Mouse (Mus musculus) hindbrain, embryonic 15.5 days (tissue): ENCODE data around the gene Atrip. TPM values are rescaled to one million over a fixed set of nuclear protein-coding genes. Genes with fewer than 3 reads are reported as not detected.
A peak's percentile ranks its signal among the peaks of the same experiment; 100 is the strongest.

Experiments used
- ATAC-seq: fragments of 200-750 bp; cut with Nextera tagmentation; 2 replicates; pipeline ENCODE4 v1.8.0; 2017; ENCODE audit warnings: low read depth, moderate number of reproducible peaks, moderate TSS enrichment; ENCODE audit not compliant: low FRiP score
- H3K27ac ChIP-seq: fragments of 300-500 bp; sonication (generic); replicated peaks from 2 replicates; pipeline ENCODE4 v1.5.1; 2015; ENCODE audit warnings: mild to moderate bottlenecking, inconsistent platforms
- H3K27me3 ChIP-seq: fragments of 300-500 bp; sonication (generic); 2 replicates; pipeline ENCODE4 v1.6.1; 2015; ENCODE audit warnings: control low read depth, inconsistent platforms
- H3K36me3 ChIP-seq: fragments of 300-500 bp; sonication (generic); 2 replicates; pipeline ENCODE4 v1.6.1; 2015; ENCODE audit warnings: control low read depth, inconsistent platforms
- H3K4me1 ChIP-seq: fragments of 300-500 bp; sonication (generic); replicated peaks from 2 replicates; pipeline ENCODE4 v1.6.1; 2015; ENCODE audit warnings: control low read depth, inconsistent platforms
- H3K4me2 ChIP-seq: fragments of 300-500 bp; sonication (generic); 2 replicates; pipeline ENCODE4 v1.6.1; 2015; ENCODE audit warnings: moderate library complexity, mild to moderate bottlenecking, inconsistent platforms
- H3K4me3 ChIP-seq: fragments of 300-500 bp; sonication (generic); 2 replicates; pipeline ENCODE4 v1.5.1; 2015; ENCODE audit warnings: mild to moderate bottlenecking, inconsistent platforms
- H3K9ac ChIP-seq: fragments of 300-500 bp; sonication (generic); 2 replicates; pipeline ENCODE4 v1.6.1; 2015; ENCODE audit warnings: inconsistent platforms
- H3K9me3 ChIP-seq: fragments of 300-500 bp; sonication (generic); 2 replicates; pipeline ENCODE4 v1.6.1; 2016; ENCODE audit warnings: control low read depth, inconsistent platforms
- WGBS: fragments of 180-500 bp; shearing (Covaris S2); methylation state at CpG from one replicate; pipeline ENCODE4 v1.1.7; 2015; 5-methylcytosine and 5-hydroxymethylcytosine counted together
- polyA plus RNA-seq: library from polyadenylated mRNA; unstranded; fragments of >200 nt; fragmentation: Nextera tagmentation; extraction: Ambion mirVana; gene quantifications from 2 replicates; pipeline ENCODE4 v1.2.1, GENCODE M21; 2015

Gene Atrip
- polyA plus RNA-seq: 30.5 and 30.9 TPM in 2 replicates

- Histone ChIP-seq H3K9me3 (no peaks in the 10 kb centered on the region), H3K36me3 (peaks cover 30% of the 10 kb centered on the region), H3K27ac (peak within 1 kb of the TSS; percentile 85), H3K4me1 (peaks cover 24% of the 10 kb centered on the region), H3K9ac (peak within 1 kb of the TSS; percentile 87), H3K4me2 (peak within 1 kb of the TSS; percentile 93), H3K4me3 (peak within 1 kb of the TSS; percentile 76), H3K27me3 (no peaks in the 10 kb centered on the region)
- peak; percentile 97 for ATAC-seq
- WGBS: under 1% methylated on average over 56 of the region's 57 CpGs
These were observed at the start of gene Atrip for GRCm38 (mm10) chr9:109073661-109074573. TSS of gene Atrip (minus strand) at chr9:109074124.

- H3K4me2 ChIP-seq: no peak overlapping the region
- H3K9me3 ChIP-seq: no peaks in the 10 kb centered on the region
- peaks cover 16% of the 10 kb centered on the region; the same call in 1 of the 2 replicates for H3K36me3 ChIP-seq
- H3K9ac ChIP-seq: no peak overlapping the region
- ATAC-seq: no peak
- no peak overlapping the region for H3K4me3 ChIP-seq
- peaks cover 6% of the 10 kb centered on the region; the same call in 1 of the 2 replicates for H3K4me1 ChIP-seq
- WGBS: 53% methylated on average over 6 of the region's 6 CpGs
- no peak overlapping the region for H3K27ac ChIP-seq
- no peaks in the 10 kb centered on the region for H3K27me3 ChIP-seq
These were observed 49.3 kb upstream of the Atrip start for GRCm38 (mm10) chr9:109123266-109123665.

GRCm38 (mm10) chr9:109122553-109123085 is 48.7 kb upstream of the Atrip start:
- peaks cover 6% of the 10 kb centered on the region; the same call in 1 of the 2 replicates for H3K4me1 ChIP-seq
- H3K36me3 ChIP-seq: peaks cover 21% of the 10 kb centered on the region
- H3K27me3 ChIP-seq: no peaks in the 10 kb centered on the region
- H3K27ac ChIP-seq: no peak overlapping the region
- H3K4me3 ChIP-seq: no peak overlapping the region
- 49% methylated on average over 2 of the region's 2 CpGs for WGBS
- ATAC-seq: no peak
- H3K9ac ChIP-seq: no peak overlapping the region
- no peak overlapping the region for H3K4me2 ChIP-seq
- H3K9me3 ChIP-seq: no peaks in the 10 kb centered on the region

- H3K27ac ChIP-seq: no peak overlapping the region
- no peaks in the 10 kb centered on the region for H3K9me3 ChIP-seq
- H3K4me3 ChIP-seq: no peak overlapping the region
- no peak for ATAC-seq
- peaks cover 37% of the 10 kb centered on the region for H3K36me3 ChIP-seq
- no peaks in the 10 kb centered on the region for H3K27me3 ChIP-seq
- peaks cover 6% of the 10 kb centered on the region; the same call in 1 of the 2 replicates for H3K4me1 ChIP-seq
- H3K4me2 ChIP-seq: no peak overlapping the region
- H3K9ac ChIP-seq: no peak overlapping the region
- WGBS: 93% methylated on average over 6 of the region's 6 CpGs
These were observed 47.0 kb upstream of the Atrip start for GRCm38 (mm10) chr9:109120956-109121355.

GRCm38 (mm10) chr9:109119571-109119970 is 45.6 kb upstream of the Atrip start:
- WGBS: 93% methylated on average over 9 of the region's 9 CpGs
- no peak overlapping the region for H3K27ac ChIP-seq

DNA sequence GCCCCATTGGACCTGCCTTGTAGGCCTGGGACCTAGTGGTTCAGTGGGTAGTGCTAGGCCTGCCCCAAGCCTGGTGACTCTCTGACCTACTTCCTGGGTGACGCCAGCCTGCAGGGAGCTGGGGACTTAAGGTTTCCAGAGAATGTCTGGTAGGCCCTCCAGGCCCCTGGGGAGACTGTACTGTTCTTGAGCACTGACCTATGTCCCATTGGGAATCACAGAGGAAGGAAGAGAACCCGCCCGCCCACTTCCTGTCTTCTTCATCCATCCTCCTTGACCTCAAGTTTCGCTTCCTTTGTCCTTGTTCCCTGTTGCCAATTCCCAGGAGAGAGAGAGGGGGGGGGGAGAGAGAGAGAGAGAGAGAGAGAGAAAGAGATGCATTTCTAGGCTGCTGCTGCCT is 44.2 kb upstream of the Atrip start:
- 85% methylated on average over 4 of the region's 4 CpGs for WGBS
- H3K4me1 ChIP-seq: peaks cover 3% of the 10 kb centered on the region; the same call in 1 of the 2 replicates
- H3K36me3 ChIP-seq: peaks cover 59% of the 10 kb centered on the region
- H3K4me2 ChIP-seq: no peak overlapping the region
- H3K27ac ChIP-seq: no peak overlapping the region
- no peaks in the 10 kb centered on the region for H3K27me3 ChIP-seq
- ATAC-seq: no peak
- H3K4me3 ChIP-seq: no peak overlapping the region
- no peak overlapping the region for H3K9ac ChIP-seq
- H3K9me3 ChIP-seq: no peaks in the 10 kb centered on the region

More at GRCm38 (mm10) chr9:109119571-109119970, 45.6 kb upstream of the Atrip start:
- Histone ChIP-seq H3K9ac (no peak overlapping the region), H3K27me3 (no peaks in the 10 kb centered on the region), H3K36me3 (peaks cover 49% of the 10 kb centered on the region), H3K4me1 (peaks cover 6% of the 10 kb centered on the region; the same call in 1 of the 2 replicates), H3K9me3 (no peaks in the 10 kb centered on the region), H3K4me2 (no peak overlapping the region), H3K4me3 (no peak overlapping the region)
- ATAC-seq: no peak

DNA sequence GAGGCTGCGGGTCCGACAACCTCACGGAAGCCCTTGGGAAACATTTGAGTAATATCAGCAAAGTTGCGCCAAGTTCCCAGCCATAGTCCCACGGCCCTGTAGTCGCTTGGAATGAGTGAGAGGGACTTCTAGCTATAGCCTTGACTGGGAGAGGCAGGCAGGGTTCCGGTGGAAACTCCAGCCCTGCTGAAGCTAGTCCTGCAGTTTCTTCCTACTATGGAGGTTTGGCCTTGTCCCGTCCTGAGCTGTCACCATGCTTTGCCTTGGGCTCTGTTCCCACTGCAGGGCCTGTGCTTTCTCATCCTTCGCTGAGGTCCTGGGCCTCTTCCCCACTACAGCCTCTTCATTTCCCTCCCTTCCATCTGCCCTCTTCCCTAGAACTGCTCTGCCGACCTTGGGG is 42.3 kb upstream of the Atrip start:
- Histone ChIP-seq H3K4me2 (no peak overlapping the region), H3K36me3 (peaks cover 78% of the 10 kb centered on the region), H3K27ac (no peak overlapping the region), H3K4me1 (no peaks in the 10 kb centered on the region), H3K4me3 (no peak overlapping the region), H3K27me3 (no peaks in the 10 kb centered on the region), H3K9ac (no peak overlapping the region), H3K9me3 (no peaks in the 10 kb centered on the region)
- no peak for ATAC-seq
- 95% methylated on average over 10 of the region's 10 CpGs for WGBS

GRCm38 (mm10) chr9:109114871-109115270 is 40.9 kb upstream of the Atrip start:
- H3K4me2 ChIP-seq: no peak overlapping the region
- H3K4me3 ChIP-seq: no peak overlapping the region
- H3K9ac ChIP-seq: no peak overlapping the region
- WGBS: 91% methylated on average over 7 of the region's 7 CpGs
- H3K27ac ChIP-seq: no peak overlapping the region
- 0 out of 2 replicates have a peak, but pooled peaks have one; percentile 43 for ATAC-seq
- no peaks in the 10 kb centered on the region for H3K27me3 ChIP-seq
- no peaks in the 10 kb centered on the region for H3K9me3 ChIP-seq
- H3K4me1 ChIP-seq: no peaks in the 10 kb centered on the region
- peaks cover 90% of the 10 kb centered on the region for H3K36me3 ChIP-seq

DNA sequence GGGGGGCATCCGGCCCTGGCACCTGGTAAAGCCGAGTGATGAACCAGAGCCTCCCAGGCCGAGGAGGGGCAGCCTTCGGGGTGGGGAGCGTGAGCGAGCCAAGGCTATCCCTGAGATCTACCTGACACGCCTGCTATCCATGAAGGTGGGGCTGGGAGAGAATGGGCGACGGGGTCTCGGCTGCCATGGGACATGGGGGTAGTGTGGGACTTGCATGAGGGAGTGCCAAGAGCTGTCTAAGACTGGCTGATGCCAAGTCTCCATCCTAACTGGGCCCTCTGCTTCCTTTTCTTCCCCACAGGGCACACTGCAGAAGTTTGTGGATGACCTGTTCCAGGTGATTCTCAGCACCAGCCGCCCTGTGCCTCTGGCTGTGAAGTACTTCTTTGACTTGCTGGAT is 40.4 kb upstream of the Atrip start:
- Histone ChIP-seq H3K27ac (no peak overlapping the region), H3K9ac (no peak overlapping the region), H3K27me3 (no peaks in the 10 kb centered on the region), H3K9me3 (no peaks in the 10 kb centered on the region), H3K4me3 (no peak overlapping the region), H3K4me1 (no peaks in the 10 kb centered on the region), H3K4me2 (no peak overlapping the region), H3K36me3 (peaks cover 90% of the 10 kb centered on the region)
- ATAC-seq: no peak
- 98% methylated on average over 11 of the region's 11 CpGs for WGBS

- WGBS: 96% methylated on average over 8 of the region's 8 CpGs
- Histone ChIP-seq H3K36me3 (peaks cover 88% of the 10 kb centered on the region), H3K27ac (no peak overlapping the region), H3K4me1 (no peaks in the 10 kb centered on the region), H3K4me2 (no peak overlapping the region), H3K27me3 (no peaks in the 10 kb centered on the region), H3K9ac (no peak overlapping the region), H3K9me3 (no peaks in the 10 kb centered on the region), H3K4me3 (no peak overlapping the region)
- no peak for ATAC-seq
These were observed 39.4 kb upstream of the Atrip start for GRCm38 (mm10) chr9:109113331-109113730.

- WGBS: 95% methylated on average over 9 of the region's 9 CpGs
- no peak for ATAC-seq
These were observed 37.7 kb upstream of the Atrip start for GRCm38 (mm10) chr9:109111591-109111990.

DNA sequence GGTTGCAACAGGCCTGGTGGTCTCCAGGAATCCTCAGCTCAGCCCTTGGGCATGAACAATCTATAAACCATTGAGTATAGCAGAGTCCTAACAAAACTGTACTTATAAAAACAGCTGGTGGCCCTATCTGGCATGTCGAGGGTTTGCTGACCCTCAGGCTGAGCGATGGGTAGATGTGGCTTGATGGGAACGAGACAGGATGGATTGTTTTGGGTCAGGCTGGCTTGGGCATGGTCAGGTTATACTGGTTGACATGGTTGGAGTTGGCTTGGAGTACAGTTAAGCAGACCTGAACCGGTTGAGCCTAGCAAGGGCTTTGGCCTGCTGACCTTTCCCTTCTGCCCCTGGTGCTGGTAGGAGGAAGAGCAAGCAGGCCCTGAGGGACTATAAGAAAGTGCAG is 37.2 kb upstream of the Atrip start:
- WGBS: 87% methylated on average over 4 of the region's 4 CpGs
- no peak for ATAC-seq
- H3K9me3 ChIP-seq: no peaks in the 10 kb centered on the region
- no peak overlapping the region for H3K27ac ChIP-seq
- H3K4me3 ChIP-seq: no peak overlapping the region
- H3K4me2 ChIP-seq: no peak overlapping the region
- H3K27me3 ChIP-seq: no peaks in the 10 kb centered on the region
- peaks cover 77% of the 10 kb centered on the region for H3K36me3 ChIP-seq
- H3K9ac ChIP-seq: no peak overlapping the region
- H3K4me1 ChIP-seq: no peaks in the 10 kb centered on the region

More at GRCm38 (mm10) chr9:109111591-109111990, 37.7 kb upstream of the Atrip start:
- Histone ChIP-seq H3K4me2 (no peak overlapping the region), H3K9me3 (no peaks in the 10 kb centered on the region), H3K36me3 (peaks cover 77% of the 10 kb centered on the region), H3K4me1 (no peaks in the 10 kb centered on the region), H3K27me3 (no peaks in the 10 kb centered on the region), H3K27ac (no peak overlapping the region), H3K4me3 (no peak overlapping the region), H3K9ac (no peak overlapping the region)
